In the genomic region with DNA sequence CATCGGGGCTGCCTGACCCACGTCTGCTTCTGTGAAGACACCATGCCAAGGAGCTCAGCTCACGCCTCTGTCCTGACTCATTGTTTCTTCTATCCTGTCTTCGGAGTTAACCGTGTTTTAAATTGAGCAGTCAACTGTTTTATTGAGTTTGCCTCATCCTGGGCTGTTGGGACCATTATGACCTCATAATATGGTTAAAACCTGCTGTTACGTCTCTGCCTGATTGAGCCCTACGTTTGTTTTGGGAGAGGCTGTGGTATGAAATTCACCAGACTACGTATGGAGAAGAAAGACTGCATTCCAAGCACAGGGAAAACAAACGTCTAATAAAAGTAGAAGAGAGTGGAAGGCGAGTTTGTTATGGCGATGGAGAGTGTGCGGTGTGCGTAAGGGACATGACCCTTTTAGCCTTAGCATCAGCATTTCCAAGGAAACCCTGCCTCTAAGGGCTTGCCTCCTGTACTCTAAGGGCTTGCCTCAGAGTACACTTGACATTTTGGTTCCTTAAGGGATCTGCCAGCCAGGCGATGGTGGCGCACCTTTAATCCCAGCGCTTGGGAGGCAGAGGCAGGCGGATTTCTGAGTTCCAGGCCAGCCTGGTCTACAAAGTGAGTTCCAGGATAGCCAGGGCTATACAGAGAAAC, we compare ENCODE assay signal across 7 mouse cellular contexts. TPM values are rescaled to one million over a fixed set of nuclear protein-coding genes. Genes with fewer than 3 reads are reported as not detected.
DNase-seq lines count a peak whose midpoint lies in the region; ATAC-seq and TF ChIP-seq lines count a peak whose summit lies in the region.

No protein-coding gene starts in this region.

- peak overlapping the region; percentile 97 for H3K9ac ChIP-seq in limb, embryonic 14.5 days (ENCODE audit: low read depth, low read length, severe bottlenecking)

- peak overlapping the region; percentile 62 for H3K4me2 ChIP-seq in limb, embryonic 14.5 days (replicated peaks; ENCODE audit: low read depth, low read length, severe bottlenecking)

- H3K9me3 ChIP-seq in megakaryocyte, embryonic 14.5 days = no peaks in the 10 kb centered on the region
- H3K9me3 ChIP-seq in forebrain, embryonic 10.5 days = no peaks in the 10 kb centered on the region
- no peaks in the 10 kb centered on the region for H3K9me3 ChIP-seq in limb, embryonic 14.5 days (ENCODE audit: control insufficient read depth, low read length)

- DNase-seq in forebrain, embryonic 10.5 days (ENCODE audit: extremely low spot score, low spot score) = no peak
- no peak for DNase-seq in limb, embryonic 14.5 days (ENCODE audit: low spot score)
- DNase-seq in layer of hippocampus, postnatal 25 days (ENCODE audit: extremely low spot score in 1 of 2, low spot score in 1 of 2) = no peak
- DNase-seq in left cerebral cortex, adult 8-10 months (ENCODE audit: low spot score in 2 of 2) = no peak

- peaks cover 51% of the 10 kb centered on the region for H3K4me1 ChIP-seq in megakaryocyte, embryonic 14.5 days
- peaks cover 34% of the 10 kb centered on the region for H3K4me1 ChIP-seq in forebrain, embryonic 10.5 days
- H3K4me1 ChIP-seq in limb, embryonic 14.5 days (ENCODE audit: control insufficient read depth, insufficient read depth, low read length) = peaks cover 29% of the 10 kb centered on the region
- H3K4me1 ChIP-seq in olfactory bulb, adult 2 months (ENCODE audit: control insufficient read depth, insufficient read depth, low read length) = peaks cover 7% of the 10 kb centered on the region

- 38% methylated on average over 17 of the region's 17 CpGs for WGBS in forebrain, embryonic 10.5 days
- 30% methylated on average over 17 of the region's 17 CpGs for WGBS in limb, embryonic 14.5 days
- WGBS in olfactory bulb, adult 2 months = 27% methylated on average over 17 of the region's 17 CpGs

- no peak for TF ChIP-seq CTCF in olfactory bulb, adult 2 months (IDR thresholded peaks at IDR 0.05; ENCODE audit: insufficient read depth, low read depth, low read length)

- peak overlapping the region; percentile 94 for H3K4me3 ChIP-seq in megakaryocyte, embryonic 14.5 days (replicated peaks)
- peak overlapping the region; percentile 99 for H3K4me3 ChIP-seq in forebrain, embryonic 10.5 days
- peak overlapping the region; percentile 100 for H3K4me3 ChIP-seq in limb, embryonic 14.5 days (replicated peaks; ENCODE audit: low read length)
- peak overlapping the region; percentile 33 for H3K4me3 ChIP-seq in olfactory bulb, adult 2 months (ENCODE audit: insufficient read depth, low read depth, low read length)

- H3K27ac ChIP-seq in forebrain, embryonic 10.5 days = peak overlapping the region; percentile 98
- H3K27ac ChIP-seq in limb, embryonic 14.5 days (replicated peaks; ENCODE audit: low read depth, low read length) = peak overlapping the region; percentile 61; the same call in 1 of the 2 replicates
- H3K27ac ChIP-seq in olfactory bulb, adult 2 months (ENCODE audit: insufficient read depth, low read depth, low read length) = peak overlapping the region; percentile 44; the same call in 1 of the 2 replicates

- ATAC-seq in megakaryocyte, adult 5-6 weeks (ENCODE audit: poor library complexity, severe bottlenecking) = no peak
- ATAC-seq in limb, embryonic 14.5 days (ENCODE audit: low FRiP score, low read depth) = no peak

- TF ChIP-seq POLR2A in limb, embryonic 14.5 days (IDR thresholded peaks at IDR 0.05; ENCODE audit: borderline replicate concordance, extremely low read depth, insufficient read depth, insufficient read length) = no peak
- TF ChIP-seq POLR2A in olfactory bulb, adult 2 months (IDR thresholded peaks at IDR 0.05; ENCODE audit: insufficient read depth, low read depth, low read length) = no peak

- H3K27me3 ChIP-seq in megakaryocyte, embryonic 14.5 days (replicated peaks) = no peaks in the 10 kb centered on the region
- no peaks in the 10 kb centered on the region for H3K27me3 ChIP-seq in forebrain, embryonic 10.5 days (ENCODE audit: poor library complexity, severe bottlenecking)
- no peaks in the 10 kb centered on the region for H3K27me3 ChIP-seq in limb, embryonic 14.5 days (ENCODE audit: control insufficient read depth, insufficient read depth, low read length)

- H3K36me3 ChIP-seq in megakaryocyte, embryonic 14.5 days (replicated peaks; ENCODE audit: low read length) = peaks cover 26% of the 10 kb centered on the region
- peaks cover 25% of the 10 kb centered on the region for H3K36me3 ChIP-seq in forebrain, embryonic 10.5 days (replicated peaks)
- peaks cover 21% of the 10 kb centered on the region for H3K36me3 ChIP-seq in limb, embryonic 14.5 days (ENCODE audit: control insufficient read depth, insufficient read depth, low read length)

RNA-seq across cellular contexts. Expression of gene Mgea5, which starts 0.4 kb away (rescaled TPM):
- 1.5 and 9.8 TPM in 2 replicates for polyA plus RNA-seq in megakaryocyte, embryonic 14.5 days (2012; ENCODE audit: insufficient read depth, low replicate concordance)
- total RNA-seq in megakaryocyte, adult 5-6 weeks (2015) = 91.8 and 94.7 TPM in 2 replicates
- 157 and 170 TPM in 2 replicates for total RNA-seq in megakaryocyte, adult 5-6 weeks (2017)
- polyA plus RNA-seq in forebrain, embryonic 10.5 days (2016; fragmentation: Nextera tagmentation; extraction: Ambion mirVana) = 59.2 and 63.9 TPM in 2 replicates
- polyA plus RNA-seq in limb, embryonic 14.5 days (2012; rRNA removed) = 79.8 and 85.3 TPM in 2 replicates
- polyA plus RNA-seq in limb, embryonic 14.5 days (2014; fragmentation: Nextera tagmentation; extraction: Ambion mirVana) = 59.0 and 66.9 TPM in 2 replicates
- polyA plus RNA-seq in olfactory bulb, adult 2 months (2012; ENCODE audit: insufficient read depth, insufficient read length, low replicate concordance, missing spikeins) = 284 TPM in 1 of 2 replicates, not detected in the other
- 100 to 1,000 TPM; 147 to 148 TPM for total RNA-seq in layer of hippocampus, postnatal 25 days (2021)
- 100 to 1,000 TPM; 142 to 157 (median 154) TPM for total RNA-seq in left cerebral cortex, adult 8-10 months (2022)

RNA-seq across cellular contexts. Expression of gene Kcnip2, which starts 31.8 kb away (rescaled TPM):
- polyA plus RNA-seq in megakaryocyte, embryonic 14.5 days (2012; ENCODE audit: insufficient read depth, low replicate concordance) = 0.35 TPM in 1 of 2 replicates, not detected in the other
- total RNA-seq in megakaryocyte, adult 5-6 weeks (2015) = 0.09 and 0.16 TPM in 2 replicates
- total RNA-seq in megakaryocyte, adult 5-6 weeks (2017) = not detected in 2 replicates
- polyA plus RNA-seq in forebrain, embryonic 10.5 days (2016; fragmentation: Nextera tagmentation; extraction: Ambion mirVana) = 0.71 and 0.86 TPM in 2 replicates
- 1.3 and 1.5 TPM in 2 replicates for polyA plus RNA-seq in limb, embryonic 14.5 days (2012; rRNA removed)
- polyA plus RNA-seq in limb, embryonic 14.5 days (2014; fragmentation: Nextera tagmentation; extraction: Ambion mirVana) = 0.55 and 0.92 TPM in 2 replicates
- polyA plus RNA-seq in olfactory bulb, adult 2 months (2012; ENCODE audit: insufficient read depth, insufficient read length, low replicate concordance, missing spikeins) = not detected in 2 replicates
- 100 to 1,000 TPM; 229 to 230 TPM for total RNA-seq in layer of hippocampus, postnatal 25 days (2021)
- total RNA-seq in left cerebral cortex, adult 8-10 months (2022) = 100 to 1,000 TPM; 150 to 177 (median 154) TPM

RNA-seq across cellular contexts. Expression of gene Npm3, which starts 34.7 kb away (rescaled TPM):
- polyA plus RNA-seq in megakaryocyte, embryonic 14.5 days (2012; ENCODE audit: insufficient read depth, low replicate concordance) = 7.1 and 43.7 TPM in 2 replicates
- total RNA-seq in megakaryocyte, adult 5-6 weeks (2015) = 36.5 and 39.2 TPM in 2 replicates
- 30.4 and 38.4 TPM in 2 replicates for total RNA-seq in megakaryocyte, adult 5-6 weeks (2017)
- polyA plus RNA-seq in forebrain, embryonic 10.5 days (2016; fragmentation: Nextera tagmentation; extraction: Ambion mirVana) = 10.7 and 16.1 TPM in 2 replicates
- 130 and 162 TPM in 2 replicates for polyA plus RNA-seq in limb, embryonic 14.5 days (2012; rRNA removed)
- 20.2 and 21.7 TPM in 2 replicates for polyA plus RNA-seq in limb, embryonic 14.5 days (2014; fragmentation: Nextera tagmentation; extraction: Ambion mirVana)
- polyA plus RNA-seq in olfactory bulb, adult 2 months (2012; ENCODE audit: insufficient read depth, insufficient read length, low replicate concordance, missing spikeins) = not detected in 2 replicates
- total RNA-seq in layer of hippocampus, postnatal 25 days (2021) = 10 to 100 TPM; 10.4 to 10.9 TPM
- 1 to 10 TPM; 4.7 to 6.8 (median 5.7) TPM for total RNA-seq in left cerebral cortex, adult 8-10 months (2022)

RNA-seq across cellular contexts. Expression of gene Fgf8, which starts 41.3 kb away (rescaled TPM):
- polyA plus RNA-seq in megakaryocyte, embryonic 14.5 days (2012; ENCODE audit: insufficient read depth, low replicate concordance) = 3.8 TPM in 1 of 2 replicates, not detected in the other
- total RNA-seq in megakaryocyte, adult 5-6 weeks (2015) = not detected in 2 replicates
- total RNA-seq in megakaryocyte, adult 5-6 weeks (2017) = not detected in 2 replicates
- 30.6 and 35.3 TPM in 2 replicates for polyA plus RNA-seq in forebrain, embryonic 10.5 days (2016; fragmentation: Nextera tagmentation; extraction: Ambion mirVana)
- 1.1 and 1.5 TPM in 2 replicates for polyA plus RNA-seq in limb, embryonic 14.5 days (2012; rRNA removed)
- polyA plus RNA-seq in limb, embryonic 14.5 days (2014; fragmentation: Nextera tagmentation; extraction: Ambion mirVana) = 0.29 and 0.46 TPM in 2 replicates
- not detected in 2 replicates for polyA plus RNA-seq in olfactory bulb, adult 2 months (2012; ENCODE audit: insufficient read depth, insufficient read length, low replicate concordance, missing spikeins)
- total RNA-seq in layer of hippocampus, postnatal 25 days (2021) = not detected
- not detected for total RNA-seq in left cerebral cortex, adult 8-10 months (2022)

Comparison
In these comparisons a context has a peak if more than half of its experiments do, and no peak if none do; other contexts are left out.
1. H3K4me3 ChIP-seq: peak in every context shown above with its lines; median percentile 100 in limb, embryonic 14.5 days; 99 in forebrain, embryonic 10.5 days; 94 in megakaryocyte, embryonic 14.5 days; 33 in olfactory bulb, adult 2 months.
2. H3K27ac ChIP-seq: peak in every context shown above with its lines; median percentile 98 in forebrain, embryonic 10.5 days; 61 in limb, embryonic 14.5 days; 44 in olfactory bulb, adult 2 months.